Mouse (Mus musculus) MEL (cell line): ENCODE measurements around the gene Cntnap2. TPM values are rescaled to one million over a fixed set of nuclear protein-coding genes. Genes with fewer than 3 reads are reported as not detected.

Experiments
- DNase-seq: peaks from one replicate; pipeline ENCODE4 v3.0.0; 2011; ENCODE audit warnings: low read depth, low spot score
- H3K27ac ChIP-seq: 2 replicates; pipeline ENCODE4 v1.5.1; 2012; ENCODE audit warnings: low read depth, mild to moderate bottlenecking, control low read depth, low read length, moderate library complexity; ENCODE audit not compliant: control insufficient read depth
- H3K27me3 ChIP-seq, 2 experiments: fragments of 150-350 bp in 1 of 2; sonication (generic) in 1 of 2; 2 replicates each; pipeline ENCODE4 v1.6.1; 2012; ENCODE audit warnings: low read length in 2 of 2, mild to moderate bottlenecking in 2 of 2, improper control_type of control experiment in 1 of 2, moderate library complexity in 1 of 2; ENCODE audit not compliant: insufficient read depth in 2 of 2, control insufficient read depth in 1 of 2
- H3K36me3 ChIP-seq, 2 experiments: 2 replicates each; pipeline ENCODE4 v1.6.1; 2012 to 2014; ENCODE audit warnings: low read length in 2 of 2, improper control_type of control experiment in 1 of 2, inconsistent platforms in 1 of 2, mild to moderate bottlenecking in 1 of 2; ENCODE audit not compliant: insufficient read depth in 2 of 2, control insufficient read depth in 1 of 2
- H3K4me1 ChIP-seq, 2 experiments: fragments of 150-350 bp in 1 of 2; sonication (generic) in 1 of 2; 2 replicates each; pipeline ENCODE4 v1.6.1; 2012; ENCODE audit warnings: low read length in 2 of 2, improper control_type of control experiment in 1 of 2, mild to moderate bottlenecking in 1 of 2; ENCODE audit not compliant: insufficient read depth in 2 of 2, control insufficient read depth in 1 of 2
- H3K4me3 ChIP-seq, 2 experiments: fragments of 150-350 bp in 1 of 2; sonication (generic) in 1 of 2; 2 replicates each; pipeline ENCODE4 v1.5.1; 2012; ENCODE audit warnings: low read depth in 2 of 2, low read length in 2 of 2, mild to moderate bottlenecking in 2 of 2, moderate library complexity in 2 of 2, control low read depth in 1 of 2, improper control_type of control experiment in 1 of 2; ENCODE audit not compliant: control insufficient read depth in 1 of 2, insufficient read depth in 1 of 2
- H3K79me2 ChIP-seq: 2 replicates; pipeline ENCODE4 v1.6.1; 2012; ENCODE audit warnings: mild to moderate bottlenecking, low read length, moderate library complexity; ENCODE audit not compliant: control insufficient read depth, poor library complexity, insufficient read depth
- H3K9ac ChIP-seq: 2 replicates; pipeline ENCODE4 v1.6.1; 2012; ENCODE audit warnings: low read depth, mild to moderate bottlenecking, control low read depth, low read length, moderate library complexity; ENCODE audit not compliant: control insufficient read depth, poor library complexity, severe bottlenecking
- H3K9me3 ChIP-seq: fragments of 150-350 bp; sonication (generic); replicated peaks from 2 replicates; pipeline ENCODE4 v1.6.1; 2012; ENCODE audit warnings: mild to moderate bottlenecking, low read length, improper control_type of control experiment, moderate library complexity; ENCODE audit not compliant: insufficient read depth
- CHD1 ChIP-seq: IDR thresholded peaks from 2 replicates; pipeline ENCODE4 v1.6.1; 2012; ENCODE audit warnings: low read depth, mild to moderate bottlenecking, inconsistent platforms, low read length, improper control_type of control experiment
- CHD2 ChIP-seq: IDR thresholded peaks from 2 replicates; pipeline ENCODE4 v1.6.1; 2011; ENCODE audit warnings: low read length, improper control_type of control experiment
- CTCF ChIP-seq, 3 experiments: IDR thresholded peaks in 2 of 3; conservative IDR thresholded peaks in 1 of 3; 2 replicates each; pipeline ENCODE4 v1.5.1; 2011 to 2012; ENCODE audit warnings: low read length in 3 of 3, low read depth in 2 of 3, mild to moderate bottlenecking in 2 of 3, improper control_type of control experiment in 1 of 3, inconsistent platforms in 1 of 3, mixed read lengths in 1 of 3, moderate library complexity in 1 of 3; ENCODE audit not compliant: control insufficient read depth in 1 of 3, insufficient read depth in 1 of 3, poor library complexity in 1 of 3, severe bottlenecking in 1 of 3
- E2F4 ChIP-seq: IDR thresholded peaks from 2 replicates; pipeline ENCODE4 v1.6.1; 2011; ENCODE audit warnings: low read depth, low read length, improper control_type of control experiment, borderline replicate concordance
- ELF1 ChIP-seq: IDR thresholded peaks from 2 replicates; pipeline ENCODE4 v1.6.1; 2014; ENCODE audit warnings: low read depth, mild to moderate bottlenecking, inconsistent platforms, low read length, improper control_type of control experiment, moderate library complexity
- EP300 ChIP-seq, 2 experiments: IDR thresholded peaks; 2 replicates each; pipeline ENCODE4 v1.6.1; 2011; ENCODE audit warnings: improper control_type of control experiment in 2 of 2, low read length in 2 of 2, low read depth in 1 of 2, mild to moderate bottlenecking in 1 of 2
- ETS1 ChIP-seq: IDR thresholded peaks from 2 replicates; pipeline ENCODE4 v1.6.1; 2012; ENCODE audit warnings: low read depth, mild to moderate bottlenecking, inconsistent platforms, low read length, improper control_type of control experiment, moderate library complexity
- GATA1 ChIP-seq: IDR thresholded peaks from 2 replicates; pipeline ENCODE4 v1.6.1; 2011; ENCODE audit warnings: low read depth, low read length, improper control_type of control experiment
- HCFC1 ChIP-seq: IDR thresholded peaks from 2 replicates; pipeline ENCODE4 v1.6.1; 2012; ENCODE audit warnings: low read depth, mild to moderate bottlenecking, inconsistent platforms, low read length, improper control_type of control experiment, moderate library complexity
- MAFK ChIP-seq: IDR thresholded peaks from 2 replicates; pipeline ENCODE4 v1.6.1; 2011; ENCODE audit warnings: low read depth, mild to moderate bottlenecking, low read length, improper control_type of control experiment, borderline replicate concordance
- MAX ChIP-seq: IDR thresholded peaks from 2 replicates; pipeline ENCODE4 v1.6.1; 2011; ENCODE audit warnings: low read length, improper control_type of control experiment
- MAZ ChIP-seq: IDR thresholded peaks from 2 replicates; pipeline ENCODE4 v1.6.1; 2012; ENCODE audit warnings: low read depth, mild to moderate bottlenecking, inconsistent platforms, low read length, improper control_type of control experiment
- MXI1 ChIP-seq: IDR thresholded peaks from 2 replicates; pipeline ENCODE4 v1.6.1; 2011; ENCODE audit warnings: mild to moderate bottlenecking, low read depth, low read length, improper control_type of control experiment
- MYB ChIP-seq: IDR thresholded peaks from 2 replicates; pipeline ENCODE4 v1.6.1; 2011; ENCODE audit warnings: mild to moderate bottlenecking, low read depth, low read length, improper control_type of control experiment
- MYC ChIP-seq: IDR thresholded peaks from 2 replicates; pipeline ENCODE4 v1.6.1; 2011; ENCODE audit warnings: low read depth, mild to moderate bottlenecking, low read length, improper control_type of control experiment, moderate library complexity
- NELFE ChIP-seq: IDR thresholded peaks from 2 replicates; pipeline ENCODE4 v1.6.1; 2011; ENCODE audit warnings: low read depth, low read length, improper control_type of control experiment
- POLR2A ChIP-seq, 2 experiments: IDR thresholded peaks; 2 replicates each; pipeline ENCODE4 v1.6.1; 2011 to 2012; ENCODE audit warnings: low read length in 2 of 2, mild to moderate bottlenecking in 2 of 2, control low read depth in 1 of 2, improper control_type of control experiment in 1 of 2, low read depth in 1 of 2, moderate library complexity in 1 of 2; ENCODE audit not compliant: control insufficient read depth in 1 of 2, insufficient read depth in 1 of 2, poor library complexity in 1 of 2
- POLR2AphosphoS5 ChIP-seq: IDR thresholded peaks from 2 replicates; pipeline ENCODE4 v1.6.1; 2012; ENCODE audit warnings: low read depth, borderline replicate concordance, mild to moderate bottlenecking, inconsistent platforms, low read length, moderate library complexity, mixed read lengths
- RCOR1 ChIP-seq: IDR thresholded peaks from 2 replicates; pipeline ENCODE4 v1.6.1; 2012; ENCODE audit warnings: low read depth, mild to moderate bottlenecking, inconsistent platforms, low read length, improper control_type of control experiment
- SIN3A ChIP-seq: IDR thresholded peaks from 2 replicates; pipeline ENCODE4 v1.6.1; 2012; ENCODE audit warnings: low read length, improper control_type of control experiment, inconsistent platforms
- TAL1 ChIP-seq: IDR thresholded peaks from 2 replicates; pipeline ENCODE4 v1.6.1; 2012; ENCODE audit warnings: mild to moderate bottlenecking, inconsistent platforms, low read length, moderate library complexity, mixed read lengths
- TBP ChIP-seq: IDR thresholded peaks from 2 replicates; pipeline ENCODE4 v1.8.0; 2011; ENCODE audit warnings: low read depth, low read length, improper control_type of control experiment
- TCF12 ChIP-seq: IDR thresholded peaks from 2 replicates; pipeline ENCODE4 v1.6.1; 2014; ENCODE audit warnings: low read depth, mild to moderate bottlenecking, inconsistent platforms, low read length, improper control_type of control experiment, moderate library complexity
- UBTF ChIP-seq: IDR thresholded peaks from 2 replicates; pipeline ENCODE4 v1.6.1; 2012; ENCODE audit warnings: low read depth, mild to moderate bottlenecking, inconsistent platforms, low read length, improper control_type of control experiment, moderate library complexity, borderline replicate concordance; ENCODE audit not compliant: insufficient read depth
- USF1 ChIP-seq: IDR thresholded peaks from 2 replicates; pipeline ENCODE4 v1.6.1; 2014; ENCODE audit warnings: low read depth, mild to moderate bottlenecking, inconsistent platforms, low read length, improper control_type of control experiment, moderate library complexity
- ZC3H11A ChIP-seq: IDR thresholded peaks from 2 replicates; pipeline ENCODE4 v1.6.1; 2012; ENCODE audit warnings: low read depth, mild to moderate bottlenecking, inconsistent platforms, low read length, improper control_type of control experiment
- ZKSCAN1 ChIP-seq: IDR thresholded peaks from 2 replicates; pipeline ENCODE4 v1.6.1; 2012; ENCODE audit warnings: low read depth, mild to moderate bottlenecking, inconsistent platforms, low read length, improper control_type of control experiment, moderate library complexity
- ZMIZ1 ChIP-seq: IDR thresholded peaks from 2 replicates; pipeline ENCODE4 v1.6.1; 2012; ENCODE audit warnings: low read depth, mild to moderate bottlenecking, inconsistent platforms, low read length, improper control_type of control experiment, moderate library complexity
- polyA plus RNA-seq, 2 experiments: library from polyadenylated mRNA; stranded (reverse) in 1 of 2; unstranded in 1 of 2; fragments of >175 nt in 1 of 2; fragments of >200 nt in 1 of 2; gene quantifications; 2 replicates each; pipeline versions ENCODE4 v1.2.1 to v1.2.4; 2012; ENCODE audit warnings: low replicate concordance in 2 of 2, low read depth in 1 of 2; ENCODE audit not compliant: insufficient read length in 2 of 2, insufficient read depth in 1 of 2, missing spikeins in 1 of 2
- total RNA-seq: library from RNA; depleted of rRNA; stranded (reverse); fragments of 300-350 nt; gene quantifications from 2 replicates; pipeline ENCODE4 v1.2.3, GENCODE M21; 2012

Gene Cntnap2
- total and polyA plus RNA-seq, 3 experiments, result 0.01 TPM; not detected in 2

GRCm38 (mm10) chr6:46612872-46613271 lies 1553.7 kb downstream of the Cntnap2 start:
- no peak for DNase-seq
- no peak overlapping the region for H3K9ac ChIP-seq
- H3K79me2 ChIP-seq, result no peaks in the 10 kb centered on the region
- TF ChIP-seq ZC3H11A, result no peak
- TF ChIP-seq NELFE, result no peak
- TF ChIP-seq CHD1, result no peak
- TF ChIP-seq UBTF, result no peak
- TF ChIP-seq ZKSCAN1, result no peak
- TF ChIP-seq TCF12, result no peak
- TF ChIP-seq USF1, result no peak
- no peak for TF ChIP-seq ZMIZ1
- TF ChIP-seq E2F4, result no peak
- no peak for TF ChIP-seq MYC
- no peak for TF ChIP-seq HCFC1
- TF ChIP-seq POLR2AphosphoS5, result no peak
- no peak for TF ChIP-seq MXI1
- TF ChIP-seq MYB, result no peak
- TF ChIP-seq GATA1, result no peak
- no peak for TF ChIP-seq MAFK
- no peak for TF ChIP-seq MAX
- TF ChIP-seq ELF1, result no peak
- no peak for TF ChIP-seq CTCF (IDR thresholded peaks at IDR 0.05 in 2 of 3, conservative IDR thresholded peaks at IDR 0.05 in 1 of 3; ENCODE audit: control insufficient read depth in 1 of 3, insufficient read depth in 1 of 3, low read depth in 2 of 3, low read length in 3 of 3, poor library complexity in 1 of 3, severe bottlenecking in 1 of 3)
- no peak for TF ChIP-seq TAL1
- TF ChIP-seq, all 39 proteins: peak for 0
- H3K27me3 ChIP-seq, result no peaks in the 10 kb centered on the region
- H3K27ac ChIP-seq, result no peak overlapping the region
- H3K36me3 ChIP-seq, result no peaks in the 10 kb centered on the region
- no peak overlapping the region for H3K4me3 ChIP-seq
- H3K9me3 ChIP-seq, result no peaks in the 10 kb centered on the region
- no peaks in the 10 kb centered on the region for H3K4me1 ChIP-seq

- no peak for DNase-seq
- Histone ChIP-seq H3K9me3 (no peaks in the 10 kb centered on the region), H3K4me3 (no peak overlapping the region), H3K36me3 (no peaks in the 10 kb centered on the region), H3K9ac (no peak overlapping the region), H3K79me2 (no peaks in the 10 kb centered on the region), H3K4me1 (no peaks in the 10 kb centered on the region), H3K27ac (no peak overlapping the region)
- TF ChIP-seq ZKSCAN1 (no peak), CHD2 (no peak), TCF12 (no peak), RCOR1 (no peak), MAZ (no peak), GATA1 (no peak), MAFK (no peak), CHD1 (no peak), MYB (no peak), POLR2AphosphoS5 (no peak), MYC (no peak), HCFC1 (no peak), ELF1 (no peak), POLR2A (IDR thresholded peaks at IDR 0.05; ENCODE audit: control insufficient read depth in 1 of 2, insufficient read depth in 1 of 2, low read depth in 1 of 2, low read length in 2 of 2, poor library complexity in 1 of 2) (no peak), TBP (no peak), NELFE (no peak), CTCF (IDR thresholded peaks at IDR 0.05 in 2 of 3, conservative IDR thresholded peaks at IDR 0.05 in 1 of 3; ENCODE audit: control insufficient read depth in 1 of 3, insufficient read depth in 1 of 3, low read depth in 2 of 3, low read length in 3 of 3, poor library complexity in 1 of 3, severe bottlenecking in 1 of 3) (no peak), EP300 (IDR thresholded peaks at IDR 0.05; ENCODE audit: low read depth in 1 of 2, low read length in 2 of 2) (no peak), SIN3A (no peak), ETS1 (no peak)
- TF ChIP-seq, all 39 proteins: peak for 0
- no peaks in the 10 kb centered on the region for H3K27me3 ChIP-seq
These were observed 1609.9 kb downstream of the Cntnap2 start for GRCm38 (mm10) chr6:46669018-46669417.
